Mouse (Mus musculus): ENCODE data around the gene Nfatc3.
A peak's percentile ranks its signal among the peaks of the same experiment; 100 is the strongest.

Gene Nfatc3

DNA sequence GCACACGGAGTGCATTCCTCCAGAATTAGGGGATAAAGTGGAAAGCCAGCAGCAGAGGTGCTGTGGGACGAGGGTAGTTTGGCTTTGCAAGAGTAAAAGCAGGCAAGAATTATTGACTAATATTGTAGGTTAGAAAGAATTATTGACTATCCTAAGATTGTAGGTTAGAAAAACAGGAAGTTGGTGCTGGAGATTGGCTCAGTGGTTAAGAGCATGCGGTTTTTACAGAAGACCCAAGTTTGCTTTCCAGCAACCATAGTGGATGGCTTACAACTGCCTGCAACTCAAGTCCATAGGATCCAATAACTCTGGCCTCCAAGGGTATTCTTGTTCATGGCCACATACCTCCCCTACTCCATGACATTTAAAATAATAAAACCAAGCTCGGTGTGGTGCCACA is 87.4 kb downstream of the Nfatc3 start:
- DNase-seq (ENCODE audit: low read depth, low spot score) = no peak

DNA sequence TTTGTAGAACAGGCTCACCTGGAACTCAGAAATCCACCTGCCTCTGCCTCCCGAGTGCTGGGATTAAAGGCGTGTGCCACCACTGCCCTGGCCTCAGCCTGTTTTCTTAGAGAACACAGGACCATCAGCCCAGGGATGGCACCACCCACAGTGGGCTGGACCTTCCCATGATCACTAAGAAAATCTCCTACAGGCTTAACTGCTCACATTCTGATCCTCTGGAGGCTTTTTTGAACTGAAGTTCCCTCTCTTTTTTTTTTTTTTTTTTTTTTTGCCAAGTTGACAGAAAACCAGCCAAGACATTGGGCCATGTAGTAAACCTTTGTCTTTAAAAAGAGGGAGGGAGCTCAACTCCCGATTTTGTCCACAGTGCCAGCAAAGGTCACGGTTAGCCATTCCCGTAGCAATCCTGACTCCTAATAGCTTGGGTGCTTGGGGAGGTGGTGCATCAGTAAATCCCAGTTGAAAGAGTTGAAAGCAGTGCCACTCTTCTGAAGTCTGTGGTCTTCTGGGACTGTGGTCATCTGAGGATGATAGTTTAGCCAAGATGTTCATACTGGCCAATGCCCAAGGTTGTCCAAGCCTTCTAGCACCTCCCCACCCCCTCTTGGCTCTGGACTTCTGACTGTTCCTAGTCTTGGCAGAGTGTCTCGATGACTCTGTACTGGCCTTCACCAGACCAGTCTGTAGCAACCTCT is 89.4 kb downstream of the Nfatc3 start:
- no peak for DNase-seq (ENCODE audit: low read depth, low spot score)

DNA sequence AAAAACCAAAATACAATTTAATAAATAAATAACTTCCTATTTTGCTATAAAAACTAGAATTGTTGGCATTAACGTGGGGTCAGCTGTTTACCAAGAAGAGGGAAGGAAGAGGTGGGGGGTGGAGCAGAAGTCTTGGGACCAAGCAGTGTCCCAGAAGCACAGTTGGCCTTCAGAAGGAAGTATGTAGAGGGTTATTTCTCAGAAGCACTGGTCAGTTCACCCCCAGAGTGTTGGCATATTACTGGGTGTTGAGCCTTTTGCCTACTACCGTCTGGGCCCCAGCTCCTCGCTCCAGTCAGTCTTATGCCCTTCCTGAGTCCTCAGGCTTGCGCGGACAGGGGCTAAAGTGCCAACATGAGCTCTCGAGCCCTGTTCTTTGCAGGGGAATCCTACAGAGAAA is 90.4 kb downstream of the Nfatc3 start:
- DNase-seq (ENCODE audit: low read depth, low spot score) = peak; percentile 31

DNA sequence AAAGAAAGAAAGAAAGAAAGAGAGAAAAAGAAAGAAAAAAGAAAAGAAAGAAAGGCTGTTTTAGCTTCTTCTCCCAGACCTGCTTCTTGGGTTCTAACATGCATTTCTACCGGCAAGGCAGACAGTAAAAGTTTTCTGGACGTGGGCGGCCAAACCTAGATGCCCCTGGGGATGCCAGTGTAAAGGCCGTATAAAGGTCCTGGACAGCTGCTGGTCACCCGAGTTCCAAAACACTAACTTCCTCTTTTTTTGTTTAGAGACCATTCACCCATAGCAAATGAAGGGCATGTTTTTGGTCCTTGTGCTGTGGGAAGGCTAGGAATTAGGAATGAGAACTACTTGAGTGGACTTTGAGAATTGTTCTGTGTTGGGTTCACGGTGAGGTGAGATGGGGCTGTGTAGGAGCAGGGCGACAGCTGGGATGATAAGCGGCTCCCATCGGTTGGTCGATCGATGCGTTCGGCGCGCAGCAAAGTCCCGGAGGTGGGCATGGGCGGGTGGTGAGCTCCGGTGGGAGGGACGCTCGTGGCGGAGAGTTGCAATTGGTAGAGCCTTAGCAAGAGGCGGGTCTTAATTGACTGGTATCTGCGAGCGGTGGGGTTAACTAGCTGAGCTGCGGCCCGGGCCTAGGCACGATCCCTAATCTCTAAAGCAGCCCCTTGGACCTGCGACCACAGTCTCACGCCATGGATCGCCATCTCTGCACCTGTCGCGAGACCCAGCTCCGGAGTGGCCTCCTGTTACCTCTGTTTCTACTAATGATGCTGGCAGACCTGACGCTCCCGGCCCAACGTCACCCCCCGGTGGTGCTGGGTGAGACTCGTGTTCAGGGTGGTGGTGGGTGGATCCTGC is 91.4 kb downstream of the Nfatc3 start, which contains the start of gene Pla2g15:
Pla2g15 (plus strand) TSS at position 599 of the 852 bp plus-strand sequence.
- DNase-seq (ENCODE audit: low read depth, low spot score) = peak; percentile 98

DNA sequence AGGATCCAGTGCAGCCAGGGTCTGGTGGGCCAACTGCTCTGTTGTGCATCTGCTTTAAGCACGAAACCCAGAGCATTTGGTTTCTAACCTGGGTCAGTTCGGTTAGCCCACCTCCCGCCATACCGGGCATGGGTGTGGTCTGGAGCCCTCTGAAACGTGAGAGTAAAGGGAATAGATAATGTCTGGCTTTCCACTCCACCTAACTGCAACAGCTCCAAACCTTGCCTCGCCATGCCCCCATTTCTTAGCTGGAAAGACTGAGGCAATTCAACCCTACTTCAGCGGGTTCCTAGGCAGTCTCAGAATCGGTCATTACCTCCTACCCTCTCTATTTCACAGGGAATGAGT is 92.0 kb downstream of the Nfatc3 start:
- DNase-seq (ENCODE audit: low read depth, low spot score) = no peak

DNA sequence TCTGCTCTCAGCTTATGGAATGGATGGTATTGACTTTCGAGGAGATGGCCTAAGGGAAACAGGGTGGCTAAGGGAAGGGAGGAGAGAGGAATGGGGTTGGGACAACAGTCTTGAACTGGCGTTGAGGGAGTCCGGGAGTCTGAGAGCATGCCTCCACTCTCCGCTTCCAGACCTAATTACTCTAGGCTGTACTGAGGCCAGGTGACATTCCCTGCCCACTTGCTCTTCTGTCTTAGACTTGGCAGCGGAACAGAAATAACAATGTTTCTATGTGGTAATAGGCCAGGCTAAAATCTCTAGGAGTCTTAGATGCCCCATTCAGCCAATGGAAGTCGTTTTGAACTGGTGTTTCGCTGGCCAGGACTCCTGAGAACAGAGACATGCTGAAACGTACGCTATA is 92.4 kb downstream of the Nfatc3 start:
- no peak for DNase-seq (ENCODE audit: low read depth, low spot score)

DNA sequence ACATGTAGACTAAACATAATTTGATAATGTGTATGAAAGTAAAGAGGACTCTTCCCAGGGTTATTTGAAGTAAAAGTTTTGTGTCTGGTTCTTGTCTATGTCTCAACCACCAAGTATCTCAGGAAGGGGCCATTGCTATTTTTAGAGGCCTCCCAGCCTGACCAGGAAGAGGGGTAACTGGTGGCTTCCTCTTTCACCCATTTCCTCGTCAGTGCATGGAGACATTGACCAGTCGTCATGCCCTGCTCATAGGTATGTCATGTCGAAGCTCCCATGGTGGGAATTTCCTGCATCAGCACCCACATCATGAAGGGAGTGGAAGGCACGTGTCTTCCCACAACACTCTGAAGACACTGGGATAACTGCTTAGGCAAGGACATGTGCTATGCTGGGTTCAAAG is 94.2 kb downstream of the Nfatc3 start:
- DNase-seq (ENCODE audit: low read depth, low spot score) = peak; percentile 36

DNA sequence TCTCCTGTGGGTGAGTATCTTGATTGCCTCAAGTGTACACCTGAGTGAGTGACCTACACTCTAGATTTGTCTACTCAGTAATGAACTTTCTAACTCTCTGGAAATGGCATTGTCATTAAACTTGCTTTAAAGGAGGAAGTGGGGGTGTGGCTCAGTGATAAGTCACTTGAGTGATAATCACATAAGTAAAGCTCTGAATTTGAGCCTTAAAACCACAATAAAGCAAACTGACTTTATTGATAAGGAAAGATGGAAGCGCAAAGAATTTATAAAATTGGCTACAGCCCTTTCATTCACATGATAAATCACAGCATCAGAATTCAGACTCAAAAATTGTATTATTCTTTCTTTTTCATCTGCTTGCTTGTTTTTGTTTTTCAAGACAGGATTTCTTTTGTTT is 98.8 kb downstream of the Nfatc3 start:
- DNase-seq (ENCODE audit: low read depth, low spot score) = no peak

DNA sequence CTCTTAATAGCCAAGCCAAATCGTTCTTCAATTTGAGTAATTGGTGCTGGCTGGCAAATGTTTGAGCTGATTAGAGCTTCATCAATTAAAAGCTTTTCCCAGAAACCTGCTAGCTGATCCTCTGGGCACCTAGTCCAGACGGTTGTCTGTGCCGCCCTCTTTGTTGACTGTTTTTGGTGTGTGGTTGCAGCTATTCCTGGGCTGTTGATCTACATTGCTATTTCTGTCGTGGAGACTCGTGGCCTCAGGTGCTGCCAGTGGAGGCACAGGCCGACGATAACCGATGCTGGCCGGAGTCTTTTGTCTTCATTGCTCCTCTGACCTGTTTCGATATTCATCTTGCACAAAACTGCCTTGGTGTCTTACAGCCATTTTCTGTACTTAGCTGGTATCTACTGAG is 99.7 kb downstream of the Nfatc3 start:
- DNase-seq (ENCODE audit: low read depth, low spot score) = no peak

DNA sequence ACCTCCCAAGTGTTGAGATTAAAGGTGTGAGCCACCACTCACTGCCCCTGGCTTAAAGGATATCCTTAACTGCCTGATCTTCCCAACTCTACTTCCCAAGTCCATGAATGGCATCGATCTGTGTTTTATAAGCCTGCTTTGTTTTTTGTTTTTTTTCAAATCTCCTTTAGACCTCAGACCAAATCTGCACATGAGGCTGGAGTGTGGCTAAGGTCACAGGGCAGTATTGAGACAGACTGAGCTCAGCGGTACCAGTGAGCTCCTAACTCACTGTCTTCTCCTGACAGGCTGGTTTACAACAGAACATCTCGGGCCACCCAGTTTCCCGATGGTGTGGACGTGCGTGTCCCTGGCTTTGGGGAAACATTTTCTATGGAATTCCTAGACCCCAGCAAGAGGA is 101.2 kb downstream of the Nfatc3 start:
- DNase-seq (ENCODE audit: low read depth, low spot score) = no peak

DNA sequence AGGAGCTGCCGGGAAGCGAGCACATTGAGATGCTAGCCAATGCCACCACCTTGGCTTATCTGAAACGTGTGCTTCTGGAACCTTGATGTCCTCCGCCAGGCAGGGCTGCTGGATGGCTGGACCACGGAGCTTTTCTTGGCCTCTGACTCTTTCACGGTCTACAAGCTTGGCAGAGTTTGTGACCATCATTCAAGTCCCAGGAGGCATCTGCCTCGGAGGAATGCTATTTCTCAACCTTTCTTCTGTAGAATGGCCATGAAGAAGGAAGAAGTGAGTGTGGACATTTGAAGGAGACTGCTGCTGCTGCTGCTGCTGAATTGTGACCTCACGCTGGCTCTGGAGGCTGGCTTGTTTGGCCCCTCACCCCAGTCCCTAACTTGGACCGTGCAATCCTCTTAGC is 104.6 kb downstream of the Nfatc3 start:
- no peak for DNase-seq (ENCODE audit: low read depth, low spot score)

DNA sequence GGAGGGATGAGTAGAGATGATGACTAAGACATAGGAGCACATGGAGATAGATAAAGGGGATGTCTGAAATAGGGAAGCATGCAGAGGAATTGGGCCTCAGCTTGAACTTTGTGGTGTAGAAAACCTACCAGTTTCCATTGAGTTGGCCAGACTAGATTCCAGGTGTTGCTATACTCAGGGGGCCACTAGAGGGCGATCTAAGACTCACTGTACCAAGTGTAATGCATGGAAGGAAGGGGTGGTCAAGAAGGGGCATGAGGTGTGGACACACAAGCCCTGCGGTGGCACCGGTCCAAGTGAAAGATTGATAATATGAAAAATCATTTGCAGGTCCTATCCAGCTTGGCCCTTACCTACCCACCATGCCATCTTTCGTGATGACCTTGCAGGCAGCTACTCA is 106.8 kb downstream of the Nfatc3 start:
- peak; percentile 81 for DNase-seq (ENCODE audit: low read depth, low spot score)

DNA sequence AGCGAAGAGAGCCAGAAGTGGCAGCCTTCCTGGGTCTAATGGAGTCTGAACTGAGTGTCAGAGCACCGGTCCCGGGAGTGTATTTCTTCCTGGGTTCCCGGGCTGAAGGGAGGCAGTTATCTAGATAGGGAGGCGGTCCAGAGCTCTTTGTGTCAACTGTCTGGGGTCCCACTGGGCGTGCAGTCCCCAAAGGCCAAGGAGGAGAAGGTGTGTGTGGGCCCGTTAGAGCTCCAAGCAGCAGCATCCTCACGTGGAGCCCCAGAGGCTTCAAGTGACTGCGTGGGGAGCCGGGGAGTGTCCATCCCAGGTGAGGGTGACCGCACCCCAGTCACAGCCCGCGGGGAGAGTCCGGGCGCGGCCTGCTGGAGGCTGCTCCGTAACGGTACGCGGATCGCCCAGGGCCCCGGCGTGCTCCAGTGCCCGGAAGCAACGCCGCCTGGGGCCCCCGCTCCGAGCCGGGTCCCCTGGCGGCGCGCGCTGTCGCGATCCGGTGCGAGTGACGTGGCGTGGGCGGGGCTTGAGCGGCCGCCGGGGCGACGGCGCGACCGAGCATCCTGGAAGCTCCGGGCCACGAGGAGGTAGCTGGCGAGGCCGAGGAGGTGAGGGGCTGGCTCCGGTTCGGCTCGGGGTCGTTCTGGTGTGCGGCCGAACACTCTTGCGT is 109.8 kb downstream of the Nfatc3 start, which contains the start of gene Slc7a6:
Slc7a6 (plus strand) TSS at position 502 of the 661 bp plus-strand sequence.
- peak; percentile 91 for DNase-seq (ENCODE audit: low read depth, low spot score)

DNA sequence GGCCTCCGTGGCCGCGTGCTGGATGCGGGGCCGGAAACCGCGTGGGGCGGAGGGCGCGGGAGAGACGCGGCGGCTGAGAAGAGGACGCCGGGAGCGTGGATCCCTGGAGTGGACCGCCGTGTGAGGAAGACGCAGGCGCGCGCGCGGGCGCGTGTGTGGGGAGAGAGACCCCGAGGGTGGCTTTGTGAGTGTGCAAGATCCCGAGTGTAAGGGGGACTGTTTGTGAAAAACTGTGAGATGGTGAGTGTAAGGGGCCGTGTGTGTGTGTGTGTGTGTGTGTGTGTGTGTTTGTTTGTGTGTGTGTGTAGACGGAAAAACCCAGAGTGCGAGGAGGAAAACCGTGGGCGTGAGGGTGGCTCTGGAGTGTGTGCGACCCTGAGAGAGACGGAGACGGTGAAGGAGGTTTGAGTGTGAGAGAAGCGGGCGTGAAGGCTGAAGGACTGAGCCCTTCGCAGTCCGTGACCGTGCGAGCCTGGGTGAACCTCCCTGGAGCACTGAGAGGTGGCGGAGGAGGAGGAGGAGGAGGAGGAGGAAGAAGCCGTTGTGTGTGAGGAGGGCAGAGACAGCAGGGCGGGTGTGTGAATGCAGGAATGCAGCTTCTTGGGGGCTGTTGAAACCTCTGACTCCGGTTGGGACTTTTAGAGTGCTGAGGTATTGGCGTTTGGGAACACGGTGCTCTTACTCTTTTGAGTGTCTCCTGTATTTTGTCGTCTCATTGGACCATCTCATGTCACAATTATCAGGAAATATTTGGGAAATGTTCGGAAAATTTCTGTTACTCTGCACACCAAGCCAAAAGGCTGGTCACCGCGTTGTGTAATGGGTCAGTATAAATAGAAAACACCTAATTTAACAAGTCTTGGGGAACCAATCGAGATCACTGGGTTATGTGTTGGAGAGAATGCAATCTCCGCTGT is 110.6 kb downstream of the Nfatc3 start:
- DNase-seq (ENCODE audit: low read depth, low spot score) = peak; percentile 53

DNA sequence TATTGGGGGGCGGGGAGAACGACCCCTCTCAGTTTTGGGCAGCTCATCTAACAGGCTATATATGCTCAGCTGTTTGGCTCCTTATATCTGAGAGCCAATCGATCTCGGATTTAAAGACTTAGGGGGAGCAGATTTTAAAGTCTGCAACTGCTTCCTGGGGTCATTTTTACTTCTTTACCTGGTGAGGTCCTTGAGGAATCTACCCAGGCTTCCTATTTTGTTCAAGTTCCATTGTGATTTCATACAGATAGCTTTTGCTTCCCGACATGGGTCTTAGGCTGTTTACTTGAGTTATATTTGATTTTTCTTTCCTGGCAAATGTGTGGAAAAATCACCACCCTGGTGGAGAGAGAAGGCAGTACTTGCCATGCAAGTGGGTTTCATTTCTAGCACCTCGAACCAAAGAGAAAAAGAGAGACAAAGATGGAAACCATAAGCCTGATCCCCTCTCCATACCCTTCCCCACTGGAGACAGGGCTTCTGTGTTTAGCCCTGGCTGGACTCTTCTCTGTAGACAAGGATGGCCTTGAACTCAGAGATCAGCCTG is 111.4 kb downstream of the Nfatc3 start:
- no peak for DNase-seq (ENCODE audit: low read depth, low spot score)

DNA sequence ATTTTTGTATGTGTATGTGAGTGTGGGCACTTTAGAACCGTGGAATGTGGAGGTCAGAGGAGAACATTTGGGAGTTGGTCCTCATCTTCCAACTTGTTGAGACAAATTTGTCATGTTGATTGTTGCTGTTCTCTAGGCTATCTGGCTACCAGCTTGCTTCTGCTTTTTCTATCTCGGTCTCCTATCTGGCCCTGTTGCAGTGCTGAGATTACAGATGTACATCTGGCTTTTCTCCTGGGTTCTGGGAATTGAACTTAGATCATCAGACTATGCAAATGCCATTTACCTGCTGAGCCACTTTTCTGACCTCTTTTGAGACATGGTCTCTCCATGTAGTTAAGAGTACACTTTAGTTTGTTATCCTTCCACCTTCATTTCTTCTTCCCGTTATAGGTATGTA is 114.9 kb downstream of the Nfatc3 start:
- DNase-seq (ENCODE audit: low read depth, low spot score) = no peak

DNA sequence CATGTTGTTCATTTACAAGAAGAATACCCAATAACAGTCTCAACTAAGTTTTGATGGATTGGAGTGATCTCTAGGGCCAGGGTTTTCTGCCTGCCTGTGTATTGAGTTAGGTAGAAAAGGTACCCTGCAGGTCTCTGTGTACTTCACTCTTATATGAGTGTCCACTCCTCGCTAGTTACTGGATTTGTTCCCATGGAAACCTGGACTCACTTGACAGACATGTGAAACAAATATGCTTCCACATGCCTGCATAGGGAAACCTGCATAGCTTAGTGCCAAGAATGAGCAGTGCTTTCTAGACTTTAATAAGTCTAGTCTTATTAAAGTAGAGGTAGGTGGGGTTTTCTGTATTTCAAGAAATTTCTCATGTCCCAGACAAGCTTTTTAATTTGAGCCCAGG is 118.3 kb downstream of the Nfatc3 start:
- DNase-seq (ENCODE audit: low read depth, low spot score) = no peak

DNA sequence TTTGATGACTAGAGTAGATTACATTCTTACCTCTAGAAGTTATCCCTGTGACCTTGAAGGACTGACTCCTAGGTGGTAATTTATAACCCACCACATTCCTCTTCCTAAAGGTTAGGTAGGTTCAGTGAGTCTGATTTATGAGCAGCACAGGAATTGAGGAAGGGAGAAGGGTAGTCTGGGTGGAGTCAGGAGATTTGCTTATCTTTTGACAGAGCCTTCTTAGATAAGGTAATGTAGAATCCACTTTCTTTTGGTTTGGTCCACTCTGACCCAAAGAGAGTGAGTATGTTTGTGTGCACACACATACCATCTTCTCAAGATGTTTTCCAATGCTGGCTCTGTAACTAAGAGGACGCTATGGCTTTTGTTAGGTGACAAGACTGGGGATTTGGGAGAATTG is 119.0 kb downstream of the Nfatc3 start:
- no peak for DNase-seq (ENCODE audit: low read depth, low spot score)

DNA sequence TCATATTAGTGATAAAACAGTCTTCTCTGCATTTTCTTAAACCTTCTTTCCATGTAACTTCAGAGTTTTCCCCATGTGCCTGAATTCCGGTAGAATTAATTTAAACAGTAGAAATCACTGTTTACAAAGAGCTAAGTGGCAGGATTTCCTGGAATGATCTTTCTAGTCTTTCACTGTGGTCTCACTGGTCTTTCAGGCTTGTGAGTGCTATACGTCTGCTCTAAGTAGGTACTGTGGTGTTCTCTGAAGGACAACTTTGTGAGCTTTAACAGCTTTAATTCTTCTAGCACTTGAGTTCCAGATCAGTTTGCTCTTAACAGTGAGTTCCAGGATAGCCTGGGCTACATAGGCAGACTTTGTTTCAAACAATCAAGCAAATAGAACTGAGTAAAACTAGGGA is 119.8 kb downstream of the Nfatc3 start:
- DNase-seq (ENCODE audit: low read depth, low spot score) = no peak
